Mouse (Mus musculus) MEL (cell line): ENCODE measurements at regions not wholly inside any gene's neighbourhood (a gene's known extent, or its start where the extent isn't known, plus 50 kb on each side); places are given as distances from the start of the nearest gene placed in this dataset.
"Not testable (repeated sequence)": the region's sequence is repeated elsewhere in the genome, so short reads cannot be mapped to it uniquely, and the experiment has no call there.

Experiments
- DNase-seq: peaks from one replicate; pipeline ENCODE4 v3.0.0; 2011; ENCODE audit warnings: low read depth, low spot score
- H3K27ac ChIP-seq: 2 replicates; pipeline ENCODE4 v1.5.1; 2012; ENCODE audit warnings: low read depth, mild to moderate bottlenecking, control low read depth, low read length, moderate library complexity; ENCODE audit not compliant: control insufficient read depth
- H3K27me3 ChIP-seq, 2 experiments: fragments of 150-350 bp in 1 of 2; sonication (generic) in 1 of 2; 2 replicates each; pipeline ENCODE4 v1.6.1; 2012; ENCODE audit warnings: low read length in 2 of 2, mild to moderate bottlenecking in 2 of 2, improper control_type of control experiment in 1 of 2, moderate library complexity in 1 of 2; ENCODE audit not compliant: insufficient read depth in 2 of 2, control insufficient read depth in 1 of 2
- H3K36me3 ChIP-seq, 2 experiments: 2 replicates each; pipeline ENCODE4 v1.6.1; 2012 to 2014; ENCODE audit warnings: low read length in 2 of 2, improper control_type of control experiment in 1 of 2, inconsistent platforms in 1 of 2, mild to moderate bottlenecking in 1 of 2; ENCODE audit not compliant: insufficient read depth in 2 of 2, control insufficient read depth in 1 of 2
- H3K4me1 ChIP-seq, 2 experiments: fragments of 150-350 bp in 1 of 2; sonication (generic) in 1 of 2; 2 replicates each; pipeline ENCODE4 v1.6.1; 2012; ENCODE audit warnings: low read length in 2 of 2, improper control_type of control experiment in 1 of 2, mild to moderate bottlenecking in 1 of 2; ENCODE audit not compliant: insufficient read depth in 2 of 2, control insufficient read depth in 1 of 2
- H3K4me3 ChIP-seq, 2 experiments: fragments of 150-350 bp in 1 of 2; sonication (generic) in 1 of 2; 2 replicates each; pipeline ENCODE4 v1.5.1; 2012; ENCODE audit warnings: low read depth in 2 of 2, low read length in 2 of 2, mild to moderate bottlenecking in 2 of 2, moderate library complexity in 2 of 2, control low read depth in 1 of 2, improper control_type of control experiment in 1 of 2; ENCODE audit not compliant: control insufficient read depth in 1 of 2, insufficient read depth in 1 of 2
- H3K79me2 ChIP-seq: 2 replicates; pipeline ENCODE4 v1.6.1; 2012; ENCODE audit warnings: mild to moderate bottlenecking, low read length, moderate library complexity; ENCODE audit not compliant: control insufficient read depth, poor library complexity, insufficient read depth
- H3K9ac ChIP-seq: 2 replicates; pipeline ENCODE4 v1.6.1; 2012; ENCODE audit warnings: low read depth, mild to moderate bottlenecking, control low read depth, low read length, moderate library complexity; ENCODE audit not compliant: control insufficient read depth, poor library complexity, severe bottlenecking
- H3K9me3 ChIP-seq: fragments of 150-350 bp; sonication (generic); replicated peaks from 2 replicates; pipeline ENCODE4 v1.6.1; 2012; ENCODE audit warnings: mild to moderate bottlenecking, low read length, improper control_type of control experiment, moderate library complexity; ENCODE audit not compliant: insufficient read depth
- CHD2 ChIP-seq: IDR thresholded peaks from 2 replicates; pipeline ENCODE4 v1.6.1; 2011; ENCODE audit warnings: low read length, improper control_type of control experiment
- ELF1 ChIP-seq: IDR thresholded peaks from 2 replicates; pipeline ENCODE4 v1.6.1; 2014; ENCODE audit warnings: low read depth, mild to moderate bottlenecking, inconsistent platforms, low read length, improper control_type of control experiment, moderate library complexity
- EP300 ChIP-seq, 2 experiments: IDR thresholded peaks; 2 replicates each; pipeline ENCODE4 v1.6.1; 2011; ENCODE audit warnings: improper control_type of control experiment in 2 of 2, low read length in 2 of 2, low read depth in 1 of 2, mild to moderate bottlenecking in 1 of 2
- ETS1 ChIP-seq: IDR thresholded peaks from 2 replicates; pipeline ENCODE4 v1.6.1; 2012; ENCODE audit warnings: low read depth, mild to moderate bottlenecking, inconsistent platforms, low read length, improper control_type of control experiment, moderate library complexity
- JUND ChIP-seq: IDR thresholded peaks from 2 replicates; pipeline ENCODE4 v1.6.1; 2011; ENCODE audit warnings: low read depth, mild to moderate bottlenecking, improper control_type of control experiment, low read length
- MAX ChIP-seq: IDR thresholded peaks from 2 replicates; pipeline ENCODE4 v1.6.1; 2011; ENCODE audit warnings: low read length, improper control_type of control experiment
- MEF2A ChIP-seq: IDR thresholded peaks from 2 replicates; pipeline ENCODE4 v1.6.1; 2014; ENCODE audit warnings: low read depth, mild to moderate bottlenecking, inconsistent platforms, low read length, improper control_type of control experiment; ENCODE audit not compliant: poor library complexity, insufficient replicate concordance, severe bottlenecking; ENCODE audit errors: extremely low read depth
- MXI1 ChIP-seq: IDR thresholded peaks from 2 replicates; pipeline ENCODE4 v1.6.1; 2011; ENCODE audit warnings: mild to moderate bottlenecking, low read depth, low read length, improper control_type of control experiment
- NRF1 ChIP-seq: IDR thresholded peaks from 2 replicates; pipeline ENCODE4 v1.6.1; 2014; ENCODE audit warnings: low read depth, mild to moderate bottlenecking, inconsistent platforms, low read length, improper control_type of control experiment, moderate library complexity; ENCODE audit not compliant: poor library complexity, insufficient read depth, severe bottlenecking
- POLR2A ChIP-seq, 2 experiments: IDR thresholded peaks; 2 replicates each; pipeline ENCODE4 v1.6.1; 2011 to 2012; ENCODE audit warnings: low read length in 2 of 2, mild to moderate bottlenecking in 2 of 2, control low read depth in 1 of 2, improper control_type of control experiment in 1 of 2, low read depth in 1 of 2, moderate library complexity in 1 of 2; ENCODE audit not compliant: control insufficient read depth in 1 of 2, insufficient read depth in 1 of 2, poor library complexity in 1 of 2
- POLR2AphosphoS2 ChIP-seq: IDR thresholded peaks from 2 replicates; pipeline ENCODE4 v1.6.1; 2011; ENCODE audit warnings: low read length, improper control_type of control experiment
- POLR2AphosphoS5 ChIP-seq: IDR thresholded peaks from 2 replicates; pipeline ENCODE4 v1.6.1; 2012; ENCODE audit warnings: low read depth, borderline replicate concordance, mild to moderate bottlenecking, inconsistent platforms, low read length, moderate library complexity, mixed read lengths
- RAD21 ChIP-seq: IDR thresholded peaks from 2 replicates; pipeline ENCODE4 v1.6.1; 2011; ENCODE audit warnings: mild to moderate bottlenecking, low read depth, low read length, improper control_type of control experiment
- TAL1 ChIP-seq: IDR thresholded peaks from 2 replicates; pipeline ENCODE4 v1.6.1; 2012; ENCODE audit warnings: mild to moderate bottlenecking, inconsistent platforms, low read length, moderate library complexity, mixed read lengths
- TCF12 ChIP-seq: IDR thresholded peaks from 2 replicates; pipeline ENCODE4 v1.6.1; 2014; ENCODE audit warnings: low read depth, mild to moderate bottlenecking, inconsistent platforms, low read length, improper control_type of control experiment, moderate library complexity
- UBTF ChIP-seq: IDR thresholded peaks from 2 replicates; pipeline ENCODE4 v1.6.1; 2012; ENCODE audit warnings: low read depth, mild to moderate bottlenecking, inconsistent platforms, low read length, improper control_type of control experiment, moderate library complexity, borderline replicate concordance; ENCODE audit not compliant: insufficient read depth
- USF1 ChIP-seq: IDR thresholded peaks from 2 replicates; pipeline ENCODE4 v1.6.1; 2014; ENCODE audit warnings: low read depth, mild to moderate bottlenecking, inconsistent platforms, low read length, improper control_type of control experiment, moderate library complexity
- USF2 ChIP-seq, 2 experiments: IDR thresholded peaks; 2 replicates each; pipeline ENCODE4 v1.6.1; 2011 to 2012; ENCODE audit warnings: improper control_type of control experiment in 2 of 2, low read length in 2 of 2, borderline replicate concordance in 1 of 2, inconsistent platforms in 1 of 2, low read depth in 1 of 2, mild to moderate bottlenecking in 1 of 2; ENCODE audit not compliant: insufficient read depth in 1 of 2
- ZC3H11A ChIP-seq: IDR thresholded peaks from 2 replicates; pipeline ENCODE4 v1.6.1; 2012; ENCODE audit warnings: low read depth, mild to moderate bottlenecking, inconsistent platforms, low read length, improper control_type of control experiment
- ZMIZ1 ChIP-seq: IDR thresholded peaks from 2 replicates; pipeline ENCODE4 v1.6.1; 2012; ENCODE audit warnings: low read depth, mild to moderate bottlenecking, inconsistent platforms, low read length, improper control_type of control experiment, moderate library complexity
- ZNF384 ChIP-seq: IDR thresholded peaks from 2 replicates; pipeline ENCODE4 v1.6.1; 2012; ENCODE audit warnings: low read depth, mild to moderate bottlenecking, inconsistent platforms, low read length, improper control_type of control experiment

- H3K9me3 ChIP-seq: no peaks in the 10 kb centered on the region
- TF ChIP-seq ZNF384: no peak
- TF ChIP-seq ELF1: no peak
- no peak for TF ChIP-seq USF2 (IDR thresholded peaks at IDR 0.05; ENCODE audit: borderline replicate concordance in 1 of 2, insufficient read depth in 1 of 2, low read depth in 1 of 2, low read length in 2 of 2)
- TF ChIP-seq MXI1: no peak
- TF ChIP-seq USF1: no peak
- TF ChIP-seq NRF1: no peak
- TF ChIP-seq ZMIZ1: no peak
- TF ChIP-seq POLR2AphosphoS5: no peak
- no peak for TF ChIP-seq TCF12
- no peak for TF ChIP-seq EP300 (IDR thresholded peaks at IDR 0.05; ENCODE audit: low read depth in 1 of 2, low read length in 2 of 2)
- TF ChIP-seq ZC3H11A: no peak
- TF ChIP-seq POLR2A (IDR thresholded peaks at IDR 0.05; ENCODE audit: control insufficient read depth in 1 of 2, insufficient read depth in 1 of 2, low read depth in 1 of 2, low read length in 2 of 2, poor library complexity in 1 of 2): no peak
- no peak for TF ChIP-seq RAD21
- TF ChIP-seq UBTF: no peak
- no peaks in the 10 kb centered on the region for H3K27me3 ChIP-seq
- no peaks in the 10 kb centered on the region for H3K36me3 ChIP-seq
- no peak overlapping the region for H3K9ac ChIP-seq
- H3K4me1 ChIP-seq: no peaks in the 10 kb centered on the region
- no peak overlapping the region for H3K27ac ChIP-seq
- no peak for DNase-seq
- H3K4me3 ChIP-seq: no peak overlapping the region
- H3K79me2 ChIP-seq: no peaks in the 10 kb centered on the region
These were observed 100.3 kb downstream of the Fam174b start for GRCm38 (mm10) chr7:73840381-73840780.

GRCm38 (mm10) chr7:73852184-73852583 is 112.1 kb downstream of the Fam174b start:
- no peak overlapping the region for H3K9ac ChIP-seq

GRCm38 (mm10) chr7:73853296-73853950 is 113.3 kb downstream of the Fam174b start:
- not testable (repeated sequence) for H3K27ac ChIP-seq, H3K27me3 ChIP-seq, H3K79me2 ChIP-seq, H3K4me3 ChIP-seq, H3K9me3 ChIP-seq, H3K36me3 ChIP-seq, H3K9ac ChIP-seq, H3K4me1 ChIP-seq, DNase-seq

More at GRCm38 (mm10) chr7:73852184-73852583, 112.1 kb downstream of the Fam174b start:
- DNase-seq: no peak
- TF ChIP-seq MXI1 (no peak), MAX (no peak), USF1 (no peak), USF2 (IDR thresholded peaks at IDR 0.05; ENCODE audit: borderline replicate concordance in 1 of 2, insufficient read depth in 1 of 2, low read depth in 1 of 2, low read length in 2 of 2) (no peak), TAL1 (no peak), JUND (no peak), POLR2AphosphoS2 (no peak), CHD2 (no peak), MEF2A (no peak), ZNF384 (no peak), ETS1 (no peak)
- no peaks in the 10 kb centered on the region for H3K27me3 ChIP-seq
- no peaks in the 10 kb centered on the region for H3K4me1 ChIP-seq
- no peaks in the 10 kb centered on the region for H3K9me3 ChIP-seq
- no peaks in the 10 kb centered on the region for H3K79me2 ChIP-seq
- H3K4me3 ChIP-seq: no peak overlapping the region
- no peaks in the 10 kb centered on the region for H3K36me3 ChIP-seq
- H3K27ac ChIP-seq: no peak overlapping the region
